Mouse (Mus musculus) hindbrain, embryonic 15.5 days (tissue): Measurements from ENCODE around the gene Cmtm6. TPM values are rescaled to one million over a fixed set of nuclear protein-coding genes. Genes with fewer than 3 reads are reported as not detected.

Experiments used
- ATAC-seq: fragments of 200-750 bp; cut with Nextera tagmentation; 2 replicates; pipeline ENCODE4 v1.8.0; 2017; ENCODE audit warnings: low read depth, moderate number of reproducible peaks, moderate TSS enrichment; ENCODE audit not compliant: low FRiP score
- H3K27ac ChIP-seq: fragments of 300-500 bp; sonication (generic); replicated peaks from 2 replicates; pipeline ENCODE4 v1.5.1; 2015; ENCODE audit warnings: mild to moderate bottlenecking, inconsistent platforms
- H3K27me3 ChIP-seq: fragments of 300-500 bp; sonication (generic); 2 replicates; pipeline ENCODE4 v1.6.1; 2015; ENCODE audit warnings: control low read depth, inconsistent platforms
- H3K36me3 ChIP-seq: fragments of 300-500 bp; sonication (generic); 2 replicates; pipeline ENCODE4 v1.6.1; 2015; ENCODE audit warnings: control low read depth, inconsistent platforms
- H3K4me1 ChIP-seq: fragments of 300-500 bp; sonication (generic); replicated peaks from 2 replicates; pipeline ENCODE4 v1.6.1; 2015; ENCODE audit warnings: control low read depth, inconsistent platforms
- H3K4me2 ChIP-seq: fragments of 300-500 bp; sonication (generic); 2 replicates; pipeline ENCODE4 v1.6.1; 2015; ENCODE audit warnings: moderate library complexity, mild to moderate bottlenecking, inconsistent platforms
- H3K4me3 ChIP-seq: fragments of 300-500 bp; sonication (generic); 2 replicates; pipeline ENCODE4 v1.5.1; 2015; ENCODE audit warnings: mild to moderate bottlenecking, inconsistent platforms
- H3K9ac ChIP-seq: fragments of 300-500 bp; sonication (generic); 2 replicates; pipeline ENCODE4 v1.6.1; 2015; ENCODE audit warnings: inconsistent platforms
- H3K9me3 ChIP-seq: fragments of 300-500 bp; sonication (generic); 2 replicates; pipeline ENCODE4 v1.6.1; 2016; ENCODE audit warnings: control low read depth, inconsistent platforms
- WGBS: fragments of 180-500 bp; shearing (Covaris S2); methylation state at CpG from one replicate; pipeline ENCODE4 v1.1.7; 2015; 5-methylcytosine and 5-hydroxymethylcytosine counted together
- polyA plus RNA-seq: library from polyadenylated mRNA; unstranded; fragments of >200 nt; fragmentation: Nextera tagmentation; extraction: Ambion mirVana; gene quantifications from 2 replicates; pipeline ENCODE4 v1.2.1, GENCODE M21; 2015

Gene Cmtm6
- polyA plus RNA-seq, 1 experiment from 2014 or later: 18.0 TPM

GRCm38 (mm10) chr9:114789557-114789956 lies 58.6 kb downstream of the Cmtm6 start:
- H3K36me3 ChIP-seq: no peaks in the 10 kb centered on the region
- H3K9me3 ChIP-seq: no peaks in the 10 kb centered on the region
- no peak overlapping the region for H3K27ac ChIP-seq
- no peak overlapping the region for H3K4me2 ChIP-seq
- H3K27me3 ChIP-seq: no peaks in the 10 kb centered on the region
- 0 out of 2 replicates have a peak, but pooled peaks cover 3% of the 10 kb centered on the region for H3K4me1 ChIP-seq
- no peak overlapping the region for H3K9ac ChIP-seq
- H3K4me3 ChIP-seq: no peak overlapping the region
- no peak for ATAC-seq
- 76% methylated on average over 7 of the region's 7 CpGs for WGBS

- no peak for ATAC-seq
- Histone ChIP-seq H3K4me1 (0 out of 2 replicates have a peak, but pooled peaks cover 3% of the 10 kb centered on the region), H3K4me3 (no peak overlapping the region), H3K27me3 (no peaks in the 10 kb centered on the region), H3K9me3 (no peaks in the 10 kb centered on the region), H3K27ac (no peak overlapping the region), H3K36me3 (no peaks in the 10 kb centered on the region), H3K9ac (no peak overlapping the region), H3K4me2 (no peak overlapping the region)
- WGBS: 86% methylated on average over 8 of the region's 8 CpGs
Observed at GRCm38 (mm10) chr9:114789989-114790388, 59.1 kb downstream of the Cmtm6 start.

GRCm38 (mm10) chr9:114793764-114794295 lies 62.9 kb downstream of the Cmtm6 start:
- Histone ChIP-seq H3K27me3 (no peaks in the 10 kb centered on the region), H3K4me2 (no peak overlapping the region), H3K36me3 (no peaks in the 10 kb centered on the region), H3K9me3 (no peaks in the 10 kb centered on the region), H3K27ac (no peak overlapping the region), H3K4me3 (no peak overlapping the region), H3K4me1 (no peaks in the 10 kb centered on the region), H3K9ac (no peak overlapping the region)
- ATAC-seq: no peak
- WGBS: 86% methylated on average over 9 of the region's 9 CpGs

GRCm38 (mm10) chr9:114794491-114794890 lies 63.6 kb downstream of the Cmtm6 start:
- Histone ChIP-seq H3K4me1 (no peaks in the 10 kb centered on the region), H3K4me3 (no peak overlapping the region), H3K9me3 (no peaks in the 10 kb centered on the region), H3K9ac (no peak overlapping the region), H3K27ac (no peak overlapping the region), H3K4me2 (no peak overlapping the region), H3K27me3 (no peaks in the 10 kb centered on the region), H3K36me3 (no peaks in the 10 kb centered on the region)
- 74% methylated on average over 4 of the region's 4 CpGs for WGBS
- ATAC-seq: no peak

- H3K27ac ChIP-seq: no peak overlapping the region
- H3K9ac ChIP-seq: no peak overlapping the region
- ATAC-seq: no peak
- no peak overlapping the region for H3K4me2 ChIP-seq
- H3K36me3 ChIP-seq: no peaks in the 10 kb centered on the region
- 0 out of 2 replicates have a peak, but pooled peaks cover 3% of the 10 kb centered on the region for H3K27me3 ChIP-seq
- peaks cover 5% of the 10 kb centered on the region for H3K4me1 ChIP-seq
- no peaks in the 10 kb centered on the region for H3K9me3 ChIP-seq
- WGBS: 24% methylated on average over 10 of the region's 11 CpGs
- no peak overlapping the region for H3K4me3 ChIP-seq
Observed at GRCm38 (mm10) chr9:114796473-114797050, 65.6 kb downstream of the Cmtm6 start.

GRCm38 (mm10) chr9:114797329-114798004 lies 66.6 kb downstream of the Cmtm6 start:
- no peaks in the 10 kb centered on the region for H3K36me3 ChIP-seq
- H3K4me1 ChIP-seq: peaks cover 5% of the 10 kb centered on the region
- ATAC-seq: peak; percentile 89
- H3K4me2 ChIP-seq: no peak overlapping the region
- H3K9me3 ChIP-seq: no peaks in the 10 kb centered on the region
- H3K4me3 ChIP-seq: no peak overlapping the region
- H3K9ac ChIP-seq: no peak overlapping the region
- WGBS: 48% methylated on average over 11 of the region's 11 CpGs
- H3K27me3 ChIP-seq: 0 out of 2 replicates have a peak, but pooled peaks cover 3% of the 10 kb centered on the region
- no peak overlapping the region for H3K27ac ChIP-seq

GRCm38 (mm10) chr9:114798845-114799244 lies 67.9 kb downstream of the Cmtm6 start:
- Histone ChIP-seq H3K9me3 (no peaks in the 10 kb centered on the region), H3K9ac (no peak overlapping the region), H3K4me2 (no peak overlapping the region), H3K36me3 (no peaks in the 10 kb centered on the region), H3K4me3 (no peak overlapping the region), H3K4me1 (peaks cover 5% of the 10 kb centered on the region), H3K27me3 (0 out of 2 replicates have a peak, but pooled peaks cover 3% of the 10 kb centered on the region), H3K27ac (no peak overlapping the region)
- no peak for ATAC-seq
- 39% methylated on average over 6 of the region's 6 CpGs for WGBS

Other genes with a start within 250 kb of the Cmtm6 start
- not detected in 2 replicates for gene Ccr4, start 226.2 kb upstream of the Cmtm6 start, polyA plus RNA-seq
- not detected in 2 replicates for gene C130032M10Rik, start 215.4 kb upstream of the Cmtm6 start, polyA plus RNA-seq
- gene Trim71, start 166.7 kb upstream of the Cmtm6 start, polyA plus RNA-seq: 0.26 and 0.32 TPM in 2 replicates
- gene Cnot10, start 90.9 kb upstream of the Cmtm6 start, polyA plus RNA-seq: 50.2 and 53.2 TPM in 2 replicates
- 139 and 140 TPM in 2 replicates for gene Dync1li1, start 42.3 kb upstream of the Cmtm6 start, polyA plus RNA-seq
- gene Cmtm7, start 50.7 kb downstream of the Cmtm6 start, polyA plus RNA-seq: 11.5 and 16.8 TPM in 2 replicates
- 7.5 and 8.6 TPM in 2 replicates for gene Cmtm8, start 113.0 kb downstream of the Cmtm6 start, polyA plus RNA-seq
- gene Gpd1l, start 202.9 kb downstream of the Cmtm6 start, polyA plus RNA-seq: 35.2 and 38.5 TPM in 2 replicates
- 3.1 and 4.7 TPM in 2 replicates for gene Osbpl10, start 247.5 kb downstream of the Cmtm6 start, polyA plus RNA-seq